Mouse (Mus musculus) spleen, adult 12 weeks (tissue): ENCODE data around the gene Ndc1.

Experiments
- DNase-seq: peaks from one replicate; pipeline ENCODE4 v3.0.0; 2022; ENCODE audit warnings: low spot score

Gene Ndc1

DNA sequence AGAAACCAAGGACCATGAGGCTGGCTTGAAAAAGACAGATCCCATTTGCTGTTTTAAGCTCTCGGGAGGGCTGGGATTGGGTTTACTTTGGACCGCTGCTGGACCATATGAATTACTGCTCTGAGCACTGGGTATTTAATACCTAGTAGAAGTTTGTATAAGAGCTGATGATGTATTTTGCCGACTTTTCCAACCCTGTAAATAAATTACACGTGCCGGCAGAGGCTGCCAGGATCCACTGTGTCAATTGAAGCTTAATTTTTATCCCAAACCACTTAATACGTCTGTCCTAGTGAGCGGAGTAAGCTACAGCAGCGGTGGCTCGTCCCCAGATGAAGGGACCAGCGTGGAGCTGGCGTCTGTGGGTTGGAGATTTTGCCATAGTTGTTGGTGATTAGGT is 74.7 kb downstream of the Ndc1 start:
- no peak for DNase-seq

DNA sequence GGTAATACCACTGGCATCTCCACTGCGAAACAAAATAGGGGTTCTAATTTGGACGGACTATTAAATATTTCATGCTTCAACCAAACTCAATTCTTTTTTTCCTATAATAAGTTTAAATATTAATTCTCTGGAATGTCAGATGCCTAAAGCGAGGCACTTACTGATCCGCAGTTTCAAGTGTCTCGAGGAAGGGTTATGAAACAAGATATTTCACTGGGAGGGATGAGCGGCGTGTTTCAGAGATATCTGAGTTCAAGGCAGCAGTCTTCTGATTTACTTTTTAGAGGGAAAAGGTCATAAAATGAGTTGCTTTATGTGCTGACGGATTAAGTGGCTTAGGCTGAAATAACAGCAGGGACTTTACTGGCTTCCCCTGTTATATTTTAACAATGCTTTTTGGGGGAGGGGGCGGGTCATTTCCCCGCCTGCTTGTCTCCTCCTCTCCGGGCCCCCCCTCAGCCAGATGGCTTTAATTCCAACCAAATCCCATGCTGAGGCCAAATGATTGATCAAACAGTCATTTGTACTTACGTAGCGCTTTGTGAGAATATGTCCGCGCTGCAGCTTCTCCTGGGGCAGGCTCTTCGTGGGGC is 75.4 kb downstream of the Ndc1 start:
- DNase-seq, result no peak

DNA sequence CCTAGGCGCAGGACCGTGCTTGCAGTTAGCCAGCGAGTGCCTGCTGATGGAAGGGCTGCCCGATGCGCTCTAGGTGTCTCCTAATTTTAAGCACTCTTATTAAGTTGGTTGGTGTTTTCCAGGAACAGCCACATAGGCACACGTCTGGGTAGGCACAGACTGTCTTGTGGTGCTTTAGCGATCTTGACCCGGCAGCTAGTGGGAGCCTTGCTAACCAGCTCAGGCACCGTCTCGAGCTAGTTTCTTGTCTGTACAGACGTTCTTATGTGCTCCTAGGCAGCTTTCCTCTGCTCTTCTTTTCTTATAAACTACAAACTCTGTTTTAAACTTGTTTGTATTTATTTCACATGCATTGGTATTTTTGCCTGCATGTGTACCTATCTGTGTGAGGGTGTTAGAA is 76.0 kb downstream of the Ndc1 start:
- no peak for DNase-seq

DNA sequence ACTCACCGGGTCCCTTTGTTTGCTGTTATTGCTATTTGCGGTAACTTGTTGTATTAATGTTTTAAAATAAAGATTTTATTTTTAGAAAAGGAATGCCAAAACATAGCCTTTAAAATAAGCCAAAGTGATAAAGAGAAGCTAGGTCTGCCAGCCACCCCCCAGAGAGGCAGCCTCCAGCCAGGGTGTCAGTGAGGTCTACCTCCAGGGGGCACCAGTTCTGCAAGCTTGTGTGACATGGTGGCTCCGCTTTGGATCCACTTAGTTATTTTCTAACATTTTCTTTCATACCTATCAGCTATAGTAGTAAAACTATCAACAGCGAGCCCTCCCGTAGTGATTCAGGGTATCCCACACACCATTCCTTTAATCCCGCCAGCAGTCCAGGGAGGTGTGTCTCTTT is 80.9 kb downstream of the Ndc1 start:
- no peak for DNase-seq

GRCm38 (mm10) chr4:107449519-107449918 is 81.9 kb downstream of the Ndc1 start:
- no peak for DNase-seq

DNA sequence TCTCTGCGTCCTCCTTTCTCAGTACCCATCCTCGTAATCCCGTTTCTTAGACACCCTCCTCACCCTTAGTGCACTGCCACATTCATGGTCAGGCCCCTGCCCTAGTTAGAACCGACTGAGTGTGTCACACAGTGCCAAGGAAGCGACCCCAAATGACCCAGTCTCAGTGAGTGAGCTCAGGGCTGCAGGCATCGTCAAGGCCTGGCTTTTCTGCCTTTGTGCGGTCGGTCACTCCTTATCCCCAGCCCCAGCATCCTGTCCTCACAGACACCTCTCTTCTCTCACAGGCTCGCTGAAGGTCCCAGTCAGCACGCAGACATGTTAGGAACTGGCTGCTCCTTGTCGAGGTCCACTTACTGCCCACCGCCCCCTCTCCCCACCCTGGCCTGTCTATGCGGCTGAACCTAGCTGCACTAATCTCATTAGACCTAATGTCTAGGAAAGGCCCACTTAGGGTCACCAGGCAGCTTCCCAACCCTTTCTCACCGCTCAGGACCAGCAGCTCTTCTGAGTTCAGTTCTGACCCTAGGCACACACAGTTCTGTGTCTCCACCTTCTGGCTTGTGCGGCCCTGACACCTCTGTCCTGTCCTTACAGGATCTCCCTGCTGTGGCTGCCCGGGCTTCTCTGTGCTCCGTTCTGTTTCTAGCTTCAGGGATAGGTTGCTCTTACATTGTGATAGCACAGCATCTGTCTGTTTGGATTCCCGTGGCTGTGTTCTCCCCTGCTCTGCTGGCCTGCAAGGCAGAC is 84.9 kb downstream of the Ndc1 start:
- no peak for DNase-seq

- DNase-seq, result peak; percentile 69
These were observed 85.8 kb downstream of the Ndc1 start for GRCm38 (mm10) chr4:107453141-107453984.

- DNase-seq, result peak; percentile 37
These were observed 90.0 kb downstream of the Ndc1 start for GRCm38 (mm10) chr4:107457602-107458001.

- peak; percentile 35 for DNase-seq
These were observed 91.3 kb downstream of the Ndc1 start for GRCm38 (mm10) chr4:107458907-107459306.

GRCm38 (mm10) chr4:107459461-107459860 is 91.9 kb downstream of the Ndc1 start:
- no peak for DNase-seq

DNA sequence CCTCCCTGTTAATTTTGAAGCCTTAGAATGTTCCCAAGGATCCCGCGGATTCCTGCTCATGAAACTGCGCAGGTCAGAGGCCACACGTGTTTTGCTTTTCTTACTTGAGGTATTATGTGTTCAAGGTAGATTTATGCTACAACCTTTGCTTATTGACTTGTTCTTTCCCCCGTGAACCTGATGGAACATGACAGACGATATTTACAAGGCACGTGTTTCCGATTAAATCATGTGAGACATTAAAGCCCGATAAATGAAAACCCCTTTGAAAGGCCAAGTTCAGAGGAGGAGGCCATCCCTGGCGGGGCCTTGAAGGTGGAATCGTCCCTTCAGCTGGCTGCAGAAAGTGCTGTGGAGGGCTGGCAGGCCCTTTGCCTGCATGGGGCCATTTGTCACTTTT is 92.9 kb downstream of the Ndc1 start:
- no peak for DNase-seq
